Mouse (Mus musculus) skeletal muscle tissue, adult 2 months (tissue): ENCODE results near the gene Smtn.

ENCODE experiments used
- DNase-seq: peaks from one replicate; pipeline ENCODE4 v3.0.0-alpha.2; 2012; ENCODE audit warnings: low read depth, low spot score

The Smtn gene

DNA sequence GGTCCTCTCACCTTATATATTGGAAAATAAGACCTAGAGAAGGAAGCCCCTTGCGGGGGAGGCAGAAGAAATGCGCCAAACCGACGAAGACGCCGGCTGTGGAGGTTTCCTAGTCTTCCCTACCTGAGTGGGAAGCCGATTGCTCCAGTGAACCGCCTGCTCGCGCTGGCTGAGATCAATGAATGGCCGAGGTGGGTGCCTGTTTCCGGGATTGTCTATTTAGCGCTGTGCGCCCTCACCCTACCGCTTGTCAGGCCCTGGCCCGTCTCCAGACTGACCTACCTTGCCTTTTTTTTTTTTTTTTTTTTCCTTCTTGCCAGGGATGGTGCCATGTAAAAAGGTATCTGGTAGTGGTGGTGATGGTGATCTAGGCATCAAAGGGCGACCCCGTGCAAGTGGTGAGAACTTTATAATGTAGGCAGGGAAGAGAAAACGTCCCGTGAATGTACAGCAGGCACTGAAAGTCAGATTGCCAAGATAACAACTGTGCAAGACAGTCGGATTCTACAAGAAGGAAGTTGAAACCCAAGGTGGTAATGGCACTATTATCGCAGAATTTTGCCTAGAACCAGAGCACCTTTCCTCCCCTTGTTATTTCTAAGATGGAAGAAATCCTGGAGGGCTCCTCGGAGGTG, at the start of gene Smtn:
Gene Smtn (minus strand): TSS at position 162 of the 635 bp plus-strand sequence.
- no peak for DNase-seq

DNA sequence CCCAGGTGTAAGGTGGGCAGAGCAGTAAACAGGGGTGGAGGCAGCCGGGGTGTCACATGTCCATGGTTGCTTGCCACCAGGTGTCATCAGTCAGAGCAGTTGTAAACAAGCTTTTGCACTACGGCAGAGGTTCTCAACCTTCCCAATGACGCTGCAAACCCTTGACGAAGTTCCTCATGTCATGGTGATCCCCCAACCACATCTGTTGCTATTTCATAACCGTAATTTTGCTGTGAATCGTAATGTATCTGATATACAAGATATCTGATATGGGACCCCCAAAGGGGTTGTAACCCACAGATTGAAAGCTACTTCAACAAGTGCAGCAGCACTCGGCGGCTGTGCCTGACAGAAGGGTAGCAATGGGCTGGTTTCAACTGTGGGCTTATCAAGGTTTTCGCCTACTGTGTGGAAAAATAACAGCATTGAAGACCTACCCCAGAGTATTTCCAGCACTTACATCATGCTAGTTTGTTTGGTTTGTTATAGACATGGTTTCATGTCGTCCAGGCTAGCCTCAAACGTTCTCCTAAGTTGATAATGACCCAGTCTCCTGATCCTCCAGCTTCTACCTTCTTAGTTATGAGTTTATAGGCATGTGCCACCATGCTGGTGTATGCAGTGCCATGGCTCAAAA, 47.7 kb upstream of the Smtn start:
- no peak for DNase-seq

DNA sequence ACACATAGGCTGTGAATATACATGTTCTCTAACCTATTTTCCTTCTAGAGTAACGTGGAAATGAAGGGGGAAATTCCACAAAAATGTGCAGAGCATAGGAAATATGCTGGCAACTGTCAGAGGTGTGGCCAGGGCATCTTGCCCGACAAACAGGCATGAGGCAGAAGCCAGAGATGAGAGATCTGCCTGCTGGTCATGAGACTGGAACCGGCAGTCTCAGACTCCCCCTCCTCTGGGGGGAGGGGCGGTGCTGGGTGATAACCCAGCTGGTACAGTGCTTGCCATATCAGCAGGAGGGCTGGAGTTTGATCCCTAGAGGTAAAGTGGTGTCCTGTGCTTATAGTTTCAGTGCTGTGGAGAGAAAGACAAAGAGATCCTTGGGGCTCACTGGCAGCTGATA, 46.9 kb upstream of the Smtn start:
- no peak for DNase-seq

DNA sequence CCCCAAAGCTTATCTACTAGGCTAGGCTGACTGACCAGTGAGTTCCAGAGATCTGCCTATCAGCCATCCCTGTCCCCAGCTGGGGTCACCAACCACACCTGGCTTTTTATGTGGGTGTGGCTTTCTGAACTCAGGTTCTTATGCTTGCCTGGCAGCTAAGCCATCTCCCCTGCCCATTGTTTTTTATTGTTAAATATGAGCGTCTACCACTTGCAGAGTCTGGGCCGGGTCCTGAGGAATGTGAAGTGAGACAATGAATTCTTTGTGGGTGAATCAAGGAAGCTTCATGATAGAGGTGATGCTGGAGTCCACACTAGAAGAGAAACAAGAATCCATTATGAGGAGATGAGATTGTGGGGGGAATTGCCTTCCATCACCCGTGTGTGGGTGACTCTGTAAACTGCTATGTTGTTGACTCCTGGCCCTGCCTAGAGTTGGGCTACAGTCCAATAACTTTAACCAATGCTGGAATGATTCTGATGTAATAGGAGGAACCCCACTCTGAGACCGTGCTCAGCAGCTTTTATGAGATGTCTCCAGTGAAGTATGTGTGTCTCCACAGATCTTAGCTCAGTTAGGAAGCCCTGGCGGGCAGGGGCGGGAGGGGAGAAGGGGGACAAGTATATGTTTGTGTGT, 45.7 kb upstream of the Smtn start:
- no peak for DNase-seq

DNA sequence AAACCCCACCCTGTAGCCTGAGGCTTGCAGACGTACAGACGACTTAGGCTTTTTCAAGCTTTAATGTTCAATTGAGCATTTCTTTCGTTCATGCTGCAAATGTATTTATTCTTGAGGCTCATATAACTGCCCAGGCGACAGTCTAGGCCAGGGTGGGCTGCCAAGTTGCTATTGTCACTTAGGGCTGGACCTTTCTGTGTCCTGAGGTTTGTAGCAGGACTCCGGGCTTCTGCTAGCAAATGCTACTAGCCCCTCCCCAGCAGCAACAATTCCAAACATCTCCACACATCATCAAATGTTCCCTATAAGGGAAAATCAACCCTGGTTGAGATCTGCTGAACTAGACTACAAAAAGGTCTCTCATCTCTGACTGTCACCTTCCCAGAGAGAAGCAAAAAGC, 42.7 kb upstream of the Smtn start:
- no peak for DNase-seq

DNA sequence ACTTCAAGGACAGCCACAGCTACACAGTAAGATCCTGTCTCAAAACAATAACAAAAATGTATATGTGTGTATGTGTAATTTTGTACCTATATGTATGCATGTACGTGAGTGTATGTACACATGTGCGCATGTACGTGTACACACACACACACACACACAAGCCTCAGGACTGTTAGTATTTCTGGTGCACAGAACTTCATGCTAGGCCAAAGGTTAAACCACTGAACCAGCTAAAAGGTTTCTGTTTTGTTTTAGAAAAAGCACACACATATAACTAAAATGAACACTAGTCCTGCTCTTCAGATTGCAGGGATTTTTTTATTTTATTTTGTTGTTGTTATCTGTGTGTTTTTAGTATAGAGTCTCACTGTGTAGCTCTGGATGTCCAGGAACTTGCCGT, 41.5 kb upstream of the Smtn start:
- no peak for DNase-seq

DNA sequence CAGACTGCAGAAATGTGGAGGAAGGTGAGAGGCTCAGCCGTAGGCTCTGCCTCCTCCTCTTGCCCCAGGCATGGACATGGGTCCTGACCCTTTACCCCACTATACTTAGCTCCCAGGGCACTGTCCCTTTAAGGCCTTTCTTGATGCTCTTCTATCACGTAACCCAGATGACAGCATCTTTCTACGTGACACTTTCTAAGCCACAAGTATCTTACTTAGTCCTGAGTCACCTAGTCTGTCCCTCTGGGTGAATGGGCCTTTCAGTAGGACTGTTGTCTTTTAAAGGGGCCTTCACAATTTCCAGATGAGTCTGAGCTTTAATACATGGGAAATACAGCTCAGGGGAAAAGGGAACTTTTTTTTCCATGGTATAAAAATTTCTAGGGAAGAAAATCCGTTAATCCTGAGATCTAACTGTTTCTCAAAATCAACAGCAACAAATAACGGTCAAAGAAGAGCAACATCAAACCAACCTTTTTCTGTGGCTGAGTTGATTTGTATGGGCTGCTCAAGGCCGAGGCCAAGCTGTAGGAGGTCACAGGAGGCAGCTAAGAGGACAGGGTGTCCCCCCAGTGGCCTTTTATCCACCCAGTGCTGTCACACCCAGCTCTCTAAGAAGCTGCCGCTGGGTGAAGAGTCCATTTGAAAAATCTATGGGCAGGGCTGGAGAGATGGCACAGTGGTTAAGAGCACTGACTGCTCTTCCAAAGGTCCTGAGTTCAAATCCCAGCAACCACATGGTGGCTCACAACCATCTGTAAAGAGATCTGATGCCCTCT, 40.1 kb upstream of the Smtn start:
- no peak for DNase-seq

DNA sequence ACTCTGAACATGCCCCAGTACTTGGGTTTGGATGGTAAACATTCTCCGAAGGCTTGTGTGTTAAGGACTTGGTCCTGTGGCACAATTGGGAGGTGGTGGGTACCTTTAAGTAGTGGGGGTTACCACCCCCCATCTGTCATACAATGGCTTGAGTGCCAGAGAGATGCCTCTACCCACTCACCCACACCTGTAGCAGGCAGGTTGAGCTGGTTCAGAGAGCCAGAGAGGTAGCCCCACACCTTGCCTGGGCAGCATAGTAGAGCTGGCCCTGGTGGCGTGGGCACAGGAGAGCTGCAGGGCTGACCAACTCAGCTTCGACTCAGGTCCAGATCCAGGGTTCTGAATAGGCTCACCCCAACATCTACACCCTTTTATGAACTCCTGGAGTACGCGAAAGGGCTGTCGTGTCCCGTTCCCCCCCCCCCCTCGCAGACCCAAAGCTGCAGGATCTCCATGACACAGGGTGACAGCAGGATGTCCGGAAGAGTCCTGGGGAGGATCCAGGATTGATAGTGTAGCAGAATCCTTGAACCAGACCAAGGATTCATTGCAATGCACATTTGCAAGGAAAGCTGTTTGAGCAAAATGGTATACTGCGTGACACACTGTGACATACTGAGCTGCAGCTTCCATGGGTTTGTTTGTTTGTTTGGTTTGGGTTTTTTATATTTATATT, 37.8 kb upstream of the Smtn start:
- DNase-seq, result no peak

DNA sequence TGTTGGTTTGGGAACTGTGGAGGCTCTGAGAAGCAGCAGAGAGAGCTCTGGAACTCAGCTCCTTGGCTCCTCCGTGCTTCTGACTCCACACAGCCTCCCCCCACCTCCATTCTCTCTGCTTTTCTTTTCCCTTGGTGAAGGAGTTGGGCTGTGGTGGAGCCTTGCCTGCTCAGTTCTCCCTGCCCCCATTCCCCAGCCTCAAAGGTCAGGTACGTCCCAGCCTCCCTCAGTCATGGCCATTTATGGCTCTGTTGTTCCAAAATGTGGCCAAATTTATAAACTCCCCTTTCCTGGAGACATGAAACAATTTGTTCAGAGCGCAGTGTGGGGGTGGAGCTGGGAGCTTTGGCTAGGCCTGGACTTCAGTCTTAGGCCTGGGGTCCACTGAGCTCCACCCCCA, 34.8 kb upstream of the Smtn start:
- peak; percentile 21 for DNase-seq

DNA sequence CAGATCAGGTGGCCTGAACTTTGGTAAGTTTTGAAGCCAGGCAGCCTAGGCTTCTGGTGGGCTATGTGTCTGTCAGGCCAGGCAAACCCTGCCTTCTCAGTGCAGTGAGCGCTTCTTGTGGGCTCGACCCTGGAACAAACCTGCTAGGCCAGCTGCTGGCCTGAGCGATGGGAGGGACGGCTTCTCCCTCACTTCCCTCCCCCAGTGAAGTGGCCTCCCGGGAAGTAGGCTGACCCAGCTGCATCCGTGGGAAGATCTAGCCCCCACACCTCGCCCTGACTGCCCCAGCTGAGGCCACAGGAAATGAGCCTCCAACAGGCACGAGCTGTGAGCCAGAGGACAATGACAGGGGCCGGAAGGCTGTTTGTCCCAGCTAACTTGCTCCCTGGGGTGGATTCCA, 32.7 kb upstream of the Smtn start:
- peak; percentile 77 for DNase-seq

DNA sequence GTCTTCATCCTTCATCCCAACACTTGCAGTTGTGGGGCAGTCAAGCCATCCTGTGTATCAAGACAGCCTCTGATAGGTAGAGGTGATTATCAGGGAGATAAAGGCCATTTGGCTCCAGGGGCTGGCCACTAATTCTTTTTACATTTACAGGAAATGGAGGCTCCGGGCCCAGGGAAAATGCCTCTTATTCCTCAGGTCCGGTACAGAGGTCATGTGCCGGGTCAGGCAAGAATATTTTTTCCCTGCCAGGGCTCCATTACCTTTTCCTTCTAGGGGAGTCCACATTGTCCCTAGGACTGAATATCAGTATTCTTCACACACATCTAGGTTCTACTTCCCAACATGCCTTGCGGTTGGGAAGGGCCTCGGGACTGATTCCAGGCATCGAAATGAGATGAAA, 31.8 kb upstream of the Smtn start:
- no peak for DNase-seq

DNA sequence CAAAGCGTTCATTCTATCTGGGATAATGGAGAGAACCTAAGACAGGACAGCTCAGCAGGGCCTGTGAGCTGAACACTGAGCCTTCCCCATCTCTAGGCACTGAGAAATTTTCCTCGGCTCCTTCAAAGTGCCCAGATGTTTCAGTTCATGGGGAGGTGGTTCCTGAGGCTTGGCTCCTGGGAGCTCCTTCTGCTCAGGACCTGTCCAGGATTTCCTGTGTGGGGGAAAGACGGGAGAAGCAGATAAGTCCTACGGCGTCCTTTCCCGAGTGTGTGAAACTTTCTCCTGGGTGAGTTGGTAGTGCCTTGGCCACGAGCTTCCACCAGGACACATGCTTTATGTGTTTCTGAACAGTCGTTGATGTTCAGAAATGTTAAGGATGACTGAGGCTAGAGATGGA, 29.9 kb upstream of the Smtn start:
- no peak for DNase-seq

DNA sequence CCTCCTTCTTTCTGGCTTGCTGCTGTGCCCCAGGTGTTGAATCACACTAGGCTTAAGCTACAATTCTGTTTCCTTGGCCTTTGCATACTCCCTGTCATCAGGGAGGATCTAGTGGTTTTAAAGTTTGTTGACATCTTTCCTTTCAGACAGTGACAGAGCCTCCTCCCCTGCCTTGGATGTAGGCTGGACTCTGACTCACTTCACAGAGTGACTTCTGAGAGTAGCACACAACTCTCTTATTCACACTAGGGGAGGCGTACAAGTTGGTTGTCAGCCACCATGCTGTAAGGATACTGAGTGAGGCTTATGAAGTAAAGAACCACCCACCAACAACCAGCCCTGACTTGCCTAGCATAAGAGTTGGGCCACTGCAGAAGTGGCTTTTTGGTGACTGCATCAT, 27.5 kb upstream of the Smtn start:
- DNase-seq, result no peak

DNA sequence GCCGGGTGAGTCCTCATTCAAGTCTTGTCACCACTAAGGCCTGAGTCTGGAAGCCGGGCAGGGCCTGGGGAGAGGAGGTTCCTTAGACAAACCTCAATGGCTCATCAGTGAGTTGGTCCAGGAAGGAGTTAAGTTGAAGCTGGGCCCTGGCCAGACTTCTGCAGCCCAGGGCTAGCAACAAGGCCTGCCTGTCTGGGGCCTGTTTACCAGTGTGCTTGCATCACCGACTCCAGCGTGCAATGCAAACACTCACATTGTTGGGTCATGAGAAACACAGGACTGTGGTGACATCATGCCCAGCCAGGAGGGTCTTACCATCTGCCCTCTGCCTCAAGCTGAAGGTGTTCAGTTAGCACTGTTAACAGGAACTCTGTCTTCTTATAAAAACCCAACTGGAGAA, 25.6 kb upstream of the Smtn start:
- DNase-seq, result no peak

DNA sequence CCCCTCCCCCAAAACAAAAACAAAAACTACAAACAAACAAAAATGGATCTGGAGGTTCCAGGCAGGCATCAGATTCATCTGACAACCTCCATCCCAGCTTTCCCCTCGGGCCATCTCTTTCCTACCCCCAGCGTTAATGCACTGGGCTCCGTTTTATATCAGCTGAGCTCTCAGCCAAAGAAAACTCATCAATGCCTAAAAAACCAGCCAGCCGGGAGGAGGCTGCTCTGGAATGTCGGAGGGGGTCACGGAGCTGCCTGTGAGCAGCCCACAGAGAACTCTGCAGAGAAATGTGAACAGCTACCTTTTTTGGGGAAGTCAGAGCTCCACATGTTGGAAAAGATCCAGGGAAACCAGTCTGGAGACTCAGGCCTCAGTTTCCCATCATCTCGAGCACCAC, 24.0 kb upstream of the Smtn start:
- no peak for DNase-seq

DNA sequence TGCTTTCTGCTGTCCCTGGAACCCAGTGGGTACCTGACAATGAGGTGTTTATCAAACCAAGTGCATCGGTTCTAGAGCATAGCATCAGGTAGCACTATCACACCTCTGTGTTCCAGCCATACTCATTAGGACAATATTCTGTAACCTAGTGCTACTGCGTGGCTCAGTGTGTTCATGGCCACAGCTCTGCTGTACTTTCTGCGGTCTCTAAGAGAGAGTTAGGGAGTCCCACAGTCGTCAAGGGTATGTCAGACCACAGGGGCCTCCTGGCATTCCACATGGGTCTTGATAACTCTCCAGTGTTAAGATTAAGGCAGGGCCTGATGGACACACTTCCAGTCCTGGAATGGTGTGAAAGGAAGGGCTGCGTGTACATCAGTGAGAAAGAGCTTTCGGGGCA, 23.4 kb upstream of the Smtn start:
- no peak for DNase-seq

DNA sequence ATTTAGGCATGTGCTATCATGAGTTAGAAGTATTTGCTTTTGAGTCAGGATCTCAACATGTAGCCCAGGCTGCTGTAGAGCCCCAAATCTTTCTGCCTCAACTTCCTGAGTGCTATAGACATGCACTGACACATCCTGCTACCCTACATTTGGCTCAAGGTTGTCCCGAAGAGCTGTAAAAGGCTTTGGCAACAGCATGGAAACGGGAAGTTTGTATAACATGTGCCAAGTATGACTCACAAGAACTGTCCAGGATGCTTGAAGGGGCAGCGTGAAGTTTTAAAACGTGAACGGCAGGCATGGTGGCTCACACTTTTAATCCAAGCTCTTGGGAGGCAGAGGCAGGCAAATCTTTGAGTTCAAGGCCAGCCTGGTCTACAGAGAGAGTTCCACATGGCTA, 19.8 kb upstream of the Smtn start:
- peak; percentile 44 for DNase-seq

DNA sequence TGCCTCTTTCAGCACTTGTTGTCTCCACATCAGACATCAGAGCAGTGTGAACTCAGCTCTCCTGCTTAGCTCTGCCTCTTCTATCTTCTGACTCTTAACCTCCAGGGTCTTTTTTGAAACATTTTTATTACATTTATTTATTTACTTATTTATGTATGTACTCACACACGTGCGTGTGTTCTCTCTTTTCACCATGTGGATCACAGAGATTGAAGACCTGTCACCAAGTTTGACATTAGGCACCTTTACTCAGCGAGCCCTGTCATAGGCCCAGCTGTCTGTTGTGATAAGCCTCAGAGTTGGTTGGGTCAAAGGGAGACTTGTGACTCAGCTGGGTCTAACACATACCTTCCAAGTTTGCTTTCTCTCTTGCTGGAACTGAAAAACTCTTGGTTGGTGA, 17.4 kb upstream of the Smtn start:
- no peak for DNase-seq

DNA sequence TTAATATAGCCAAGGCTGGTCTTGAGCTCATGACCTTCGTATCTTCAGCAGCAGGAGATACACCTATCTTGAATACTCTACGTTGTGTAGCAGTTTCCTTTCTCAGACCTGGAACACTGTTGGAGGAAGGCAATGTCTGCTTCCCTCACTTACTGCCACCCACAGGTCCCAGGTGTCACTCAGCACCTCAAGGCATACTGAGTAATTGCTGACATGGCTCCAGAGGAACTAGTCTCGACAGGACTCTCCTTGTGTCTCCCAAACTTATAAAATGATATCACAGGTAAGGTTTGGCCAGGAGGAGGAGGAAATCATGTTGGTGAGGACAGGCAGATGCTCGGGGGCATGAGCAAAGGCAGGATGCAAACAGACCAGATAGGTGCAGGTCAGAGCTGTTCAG, 14.6 kb upstream of the Smtn start:
- DNase-seq, result no peak

DNA sequence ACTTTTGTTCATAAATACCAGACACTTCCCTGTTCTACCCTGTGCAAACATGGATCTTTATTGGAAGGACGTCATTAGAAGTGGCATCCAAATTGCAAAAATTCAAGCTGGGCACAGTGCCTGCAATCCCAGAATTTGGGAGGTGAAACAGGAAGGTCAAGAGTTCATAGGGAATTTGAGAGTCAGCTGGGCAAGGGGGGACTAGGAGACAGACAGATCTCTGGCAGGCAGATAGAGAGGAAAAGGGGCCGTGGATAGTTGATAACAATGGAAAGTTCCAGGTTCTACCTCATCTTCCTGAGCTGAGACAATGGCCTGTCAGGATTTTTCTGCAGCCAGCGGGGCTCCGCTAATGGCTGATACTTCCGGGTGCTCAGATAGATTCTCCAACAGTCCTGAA, 9.4 kb upstream of the Smtn start:
- no peak for DNase-seq

DNA sequence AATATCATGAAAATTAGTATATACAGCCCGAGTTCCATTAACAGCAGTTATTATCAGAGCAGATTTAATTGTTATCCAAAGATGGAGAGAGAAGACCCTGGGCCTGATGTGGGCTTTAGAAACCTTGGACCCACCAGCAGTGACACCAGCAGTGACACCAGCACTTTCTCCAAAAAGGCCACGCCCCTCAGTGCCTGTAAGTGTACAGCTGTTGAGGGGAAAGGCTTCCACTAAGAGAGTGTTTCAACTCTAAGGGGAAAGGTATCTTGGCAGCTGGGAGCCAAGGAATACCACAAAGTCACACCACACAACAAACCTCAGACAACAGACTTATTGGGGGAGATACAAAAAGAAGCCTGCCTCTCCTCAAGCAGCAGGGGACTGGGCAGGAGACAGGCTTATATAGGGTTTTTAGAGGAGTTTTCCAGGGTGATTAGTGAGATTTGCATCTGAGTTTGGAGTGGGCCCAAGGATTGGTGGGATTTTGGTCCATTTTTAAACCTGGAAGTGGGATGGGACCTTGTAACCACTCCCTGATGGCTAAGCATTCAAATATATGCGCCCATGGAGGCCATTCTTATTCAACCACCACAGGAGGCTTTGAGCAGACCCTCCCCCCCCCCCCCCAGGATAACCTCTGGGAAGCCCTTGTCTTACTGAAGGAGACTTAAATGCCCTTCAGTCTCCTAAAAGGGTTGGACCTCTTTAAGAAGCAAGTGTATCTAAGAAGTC, 8.3 kb upstream of the Smtn start:
- no peak for DNase-seq
